Mouse (Mus musculus): ENCODE results near the gene Unc5a. TPM values are rescaled to one million over a fixed set of nuclear protein-coding genes. Genes with fewer than 3 reads are reported as not detected.

The Unc5a gene
- polyA plus RNA-seq, 2 experiments: 2.2 to 3.3 TPM

GRCm38 (mm10) chr13:54954745-54955144, 5.5 kb downstream of the Unc5a start:
- Histone ChIP-seq H3K36me3 (ENCODE audit: control insufficient read depth, insufficient read depth, low read length) (no peaks in the 10 kb centered on the region), H3K27me3 (ENCODE audit: control insufficient read depth, insufficient read depth, low read length) (peaks cover 66% of the 10 kb centered on the region), H3K4me1 (ENCODE audit: control insufficient read depth, insufficient read depth, low read length) (0 out of 2 replicates have a peak, but pooled peaks cover 4% of the 10 kb centered on the region), H3K27ac (replicated peaks; ENCODE audit: low read depth, low read length) (no peak overlapping the region), H3K9me3 (ENCODE audit: control insufficient read depth, low read length) (no peaks in the 10 kb centered on the region), H3K9ac (ENCODE audit: low read depth, low read length, severe bottlenecking) (no peak overlapping the region), H3K4me2 (replicated peaks; ENCODE audit: low read depth, low read length, severe bottlenecking) (no peak overlapping the region), H3K4me3 (replicated peaks; ENCODE audit: low read length) (no peak overlapping the region)
- TF ChIP-seq POLR2A (IDR thresholded peaks at IDR 0.05; ENCODE audit: borderline replicate concordance, extremely low read depth, insufficient read depth, insufficient read length): no peak
- DNase-seq (ENCODE audit: low spot score): no peak
- no peak for ATAC-seq (ENCODE audit: low FRiP score, low read depth)
- WGBS: 52% methylated on average over 2 of the region's 2 CpGs

DNA sequence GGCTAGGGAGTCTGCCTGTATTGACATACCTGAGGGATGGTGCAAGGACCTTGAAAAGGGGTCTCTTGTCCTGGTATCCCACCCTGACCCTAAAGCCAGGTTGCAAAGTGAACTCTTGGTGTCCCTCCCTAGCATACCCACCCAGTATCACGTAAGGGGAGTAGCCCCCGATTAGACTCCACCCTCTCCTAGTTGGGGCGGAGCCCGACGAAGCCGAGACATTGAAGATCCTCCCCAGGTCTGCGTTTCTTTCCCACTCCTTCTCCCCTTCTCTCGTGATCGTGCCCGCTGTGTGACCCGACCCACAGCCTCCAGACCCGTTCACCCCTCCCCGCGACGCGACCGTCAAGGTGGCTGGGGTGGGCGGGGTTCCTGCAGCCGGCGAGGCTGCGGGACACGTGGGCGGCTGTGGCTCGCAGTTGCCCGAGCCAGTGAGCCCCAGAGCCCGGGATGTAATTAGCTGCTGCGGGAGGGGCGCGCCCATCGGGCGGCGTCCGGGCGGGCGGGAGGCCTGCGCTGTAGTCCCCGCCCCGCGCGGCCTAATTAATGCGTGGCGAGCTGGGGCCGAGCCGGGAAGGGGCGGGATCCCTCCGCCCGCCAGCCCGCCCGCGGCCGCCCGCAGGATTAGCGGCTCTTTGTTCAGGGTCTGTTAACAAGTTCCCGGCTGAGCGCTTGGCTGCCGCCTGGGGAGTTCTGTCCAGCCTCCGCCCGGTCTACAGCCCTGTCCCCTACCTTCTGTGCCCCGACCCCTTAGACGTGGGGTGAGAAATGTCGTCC, 6.7 kb downstream of the Unc5a start:
- H3K27me3 ChIP-seq (ENCODE audit: control insufficient read depth, insufficient read depth, low read length): peaks cover 55% of the 10 kb centered on the region
- ATAC-seq (ENCODE audit: low FRiP score, low read depth): peak; percentile 74
- H3K27ac ChIP-seq (replicated peaks; ENCODE audit: low read depth, low read length): no peak overlapping the region
- no peaks in the 10 kb centered on the region for H3K9me3 ChIP-seq (ENCODE audit: control insufficient read depth, low read length)
- H3K4me3 ChIP-seq (replicated peaks; ENCODE audit: low read length): peak overlapping the region; percentile 46
- peak overlapping the region; percentile 49 for H3K9ac ChIP-seq (ENCODE audit: low read depth, low read length, severe bottlenecking)
- H3K36me3 ChIP-seq (ENCODE audit: control insufficient read depth, insufficient read depth, low read length): no peaks in the 10 kb centered on the region
- DNase-seq (ENCODE audit: low spot score): peak; percentile 32
- H3K4me1 ChIP-seq (ENCODE audit: control insufficient read depth, insufficient read depth, low read length): 0 out of 2 replicates have a peak, but pooled peaks cover 4% of the 10 kb centered on the region
- peak overlapping the region; percentile 91 for H3K4me2 ChIP-seq (replicated peaks; ENCODE audit: low read depth, low read length, severe bottlenecking)
- no peak for TF ChIP-seq POLR2A (IDR thresholded peaks at IDR 0.05; ENCODE audit: borderline replicate concordance, extremely low read depth, insufficient read depth, insufficient read length)
- WGBS: 2% methylated on average over 55 of the region's 61 CpGs

DNA sequence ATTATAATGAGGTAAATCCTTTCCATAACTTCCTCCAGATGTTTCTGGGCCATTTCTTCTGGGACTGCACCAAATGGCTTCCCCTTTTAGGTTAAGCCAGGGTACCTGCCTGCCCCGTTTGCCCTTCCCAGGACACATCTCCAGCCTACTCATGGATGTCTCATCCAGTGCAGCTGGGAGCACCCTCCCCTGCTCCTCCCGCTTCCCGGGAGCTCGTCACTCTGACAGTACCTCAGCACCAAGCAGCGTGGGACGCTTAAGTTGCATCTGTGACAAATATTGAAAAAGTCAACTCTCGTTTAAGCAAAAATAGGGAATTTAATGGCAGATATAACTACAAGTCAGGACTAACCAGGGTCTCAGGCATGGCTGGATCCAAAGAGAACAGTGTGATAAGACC, 8.1 kb downstream of the Unc5a start:
- ATAC-seq (ENCODE audit: low FRiP score, low read depth) (no peak), DNase-seq (ENCODE audit: low spot score) (no peak)
- Histone ChIP-seq H3K4me2 (replicated peaks; ENCODE audit: low read depth, low read length, severe bottlenecking) (no peak overlapping the region), H3K9ac (ENCODE audit: low read depth, low read length, severe bottlenecking) (no peak overlapping the region), H3K9me3 (ENCODE audit: control insufficient read depth, low read length) (no peaks in the 10 kb centered on the region), H3K4me1 (ENCODE audit: control insufficient read depth, insufficient read depth, low read length) (0 out of 2 replicates have a peak, but pooled peaks cover 4% of the 10 kb centered on the region), H3K27me3 (ENCODE audit: control insufficient read depth, insufficient read depth, low read length) (peaks cover 41% of the 10 kb centered on the region), H3K27ac (replicated peaks; ENCODE audit: low read depth, low read length) (no peak overlapping the region), H3K36me3 (ENCODE audit: control insufficient read depth, insufficient read depth, low read length) (no peaks in the 10 kb centered on the region), H3K4me3 (replicated peaks; ENCODE audit: low read length) (no peak overlapping the region)
- TF ChIP-seq POLR2A (IDR thresholded peaks at IDR 0.05; ENCODE audit: borderline replicate concordance, extremely low read depth, insufficient read depth, insufficient read length): no peak
- WGBS: 39% methylated on average over 7 of the region's 7 CpGs

GRCm38 (mm10) chr13:54959059-54959701, 10.0 kb downstream of the Unc5a start:
- H3K9me3 ChIP-seq (ENCODE audit: control insufficient read depth, low read length): no peaks in the 10 kb centered on the region
- peaks cover 25% of the 10 kb centered on the region for H3K27me3 ChIP-seq (ENCODE audit: control insufficient read depth, insufficient read depth, low read length)
- H3K27ac ChIP-seq (replicated peaks; ENCODE audit: low read depth, low read length): no peak overlapping the region
- no peak overlapping the region for H3K9ac ChIP-seq (ENCODE audit: low read depth, low read length, severe bottlenecking)
- no peaks in the 10 kb centered on the region for H3K36me3 ChIP-seq (ENCODE audit: control insufficient read depth, insufficient read depth, low read length)
- no peak for TF ChIP-seq POLR2A (IDR thresholded peaks at IDR 0.05; ENCODE audit: borderline replicate concordance, extremely low read depth, insufficient read depth, insufficient read length)
- ATAC-seq (ENCODE audit: low FRiP score, low read depth): no peak
- DNase-seq (ENCODE audit: low spot score): no peak
- H3K4me3 ChIP-seq (replicated peaks; ENCODE audit: low read length): no peak overlapping the region
- H3K4me1 ChIP-seq (ENCODE audit: control insufficient read depth, insufficient read depth, low read length): 0 out of 2 replicates have a peak, but pooled peaks cover 4% of the 10 kb centered on the region
- no peak overlapping the region for H3K4me2 ChIP-seq (replicated peaks; ENCODE audit: low read depth, low read length, severe bottlenecking)
- WGBS: 50% methylated on average over 15 of the region's 15 CpGs

DNA sequence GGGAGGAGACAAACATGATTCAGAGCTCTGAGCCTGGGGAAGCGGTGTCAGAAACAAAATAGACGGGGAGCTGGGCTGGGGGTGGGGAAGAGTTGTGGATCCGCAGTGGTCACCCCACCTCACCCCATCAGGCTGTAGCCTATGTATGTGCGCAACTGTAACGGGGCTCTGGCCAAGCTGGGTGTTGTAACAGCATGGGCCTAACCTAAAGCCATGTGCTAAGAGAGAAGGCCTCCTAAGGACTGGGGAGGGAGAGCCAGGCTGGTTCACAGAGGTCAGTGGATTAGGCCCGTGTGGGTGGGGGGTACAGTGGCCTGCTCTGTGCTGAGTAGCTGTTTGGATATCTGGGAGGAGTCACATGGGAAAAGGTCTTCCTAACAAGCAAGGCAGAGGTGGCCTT, 10.6 kb downstream of the Unc5a start:
- no peak overlapping the region for H3K9ac ChIP-seq (ENCODE audit: low read depth, low read length, severe bottlenecking)
- no peak overlapping the region for H3K4me2 ChIP-seq (replicated peaks; ENCODE audit: low read depth, low read length, severe bottlenecking)
- 0 out of 2 replicates have a peak, but pooled peaks cover 4% of the 10 kb centered on the region for H3K4me1 ChIP-seq (ENCODE audit: control insufficient read depth, insufficient read depth, low read length)
- H3K9me3 ChIP-seq (ENCODE audit: control insufficient read depth, low read length): no peaks in the 10 kb centered on the region
- WGBS: 54% methylated on average over 6 of the region's 6 CpGs
- H3K27me3 ChIP-seq (ENCODE audit: control insufficient read depth, insufficient read depth, low read length): peaks cover 19% of the 10 kb centered on the region; the same call in 1 of the 2 replicates
- ATAC-seq (ENCODE audit: low FRiP score, low read depth): no peak
- no peaks in the 10 kb centered on the region for H3K36me3 ChIP-seq (ENCODE audit: control insufficient read depth, insufficient read depth, low read length)
- H3K4me3 ChIP-seq (replicated peaks; ENCODE audit: low read length): no peak overlapping the region
- no peak overlapping the region for H3K27ac ChIP-seq (replicated peaks; ENCODE audit: low read depth, low read length)
- TF ChIP-seq POLR2A (IDR thresholded peaks at IDR 0.05; ENCODE audit: borderline replicate concordance, extremely low read depth, insufficient read depth, insufficient read length): no peak
- no peak for DNase-seq (ENCODE audit: low spot score)

All from limb, embryonic 14.5 days (tissue).